Mouse (Mus musculus): ENCODE results near the gene Zcchc24. TPM values are rescaled to one million over a fixed set of nuclear protein-coding genes. Genes with fewer than 3 reads are reported as not detected.

The Zcchc24 gene
- total RNA-seq, 2 experiments from 2014 or later, result 56.1 to 59.0 TPM

DNA sequence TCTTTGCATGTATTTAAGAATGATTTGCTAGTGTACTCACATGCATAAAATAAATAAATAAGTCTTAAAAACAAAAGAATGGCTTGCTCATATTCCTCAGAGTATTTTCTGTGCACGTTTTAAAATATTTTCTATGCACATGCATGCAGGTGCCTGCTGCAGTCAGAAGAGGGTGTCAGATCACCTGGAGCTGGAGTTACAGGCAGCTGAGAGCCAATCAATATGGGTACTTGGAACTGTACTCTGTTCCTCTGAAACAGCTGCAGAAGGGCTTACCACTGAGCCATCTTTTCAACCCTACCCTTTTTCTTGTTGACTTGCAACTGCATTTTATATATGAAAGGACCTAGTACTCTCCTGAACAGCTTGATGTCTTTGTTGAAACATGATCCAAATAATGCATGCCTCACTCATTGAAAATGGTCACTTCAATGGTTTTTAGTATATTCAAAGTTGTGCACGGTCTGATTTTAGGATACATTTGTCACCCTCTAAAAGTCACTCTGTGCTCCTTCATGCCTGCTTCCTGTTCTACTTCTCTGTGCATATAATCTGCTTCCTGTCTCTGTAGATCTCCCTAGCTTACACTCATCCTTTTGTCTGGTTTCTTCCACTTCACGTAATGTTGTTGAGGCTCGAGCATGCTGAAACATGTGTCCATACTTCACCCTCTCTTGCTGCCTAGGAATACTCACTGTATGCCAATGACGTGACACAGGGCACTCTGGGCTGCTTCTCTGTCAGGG lies 47.7 kb downstream of the Zcchc24 start:
- DNase-seq (ENCODE audit: extremely low spot score in 1 of 2, low spot score in 1 of 2), result no peak

GRCm38 (mm10) chr14:25719371-25719770 lies 49.5 kb downstream of the Zcchc24 start:
- no peak for DNase-seq (ENCODE audit: extremely low spot score in 1 of 2, low spot score in 1 of 2)

DNA sequence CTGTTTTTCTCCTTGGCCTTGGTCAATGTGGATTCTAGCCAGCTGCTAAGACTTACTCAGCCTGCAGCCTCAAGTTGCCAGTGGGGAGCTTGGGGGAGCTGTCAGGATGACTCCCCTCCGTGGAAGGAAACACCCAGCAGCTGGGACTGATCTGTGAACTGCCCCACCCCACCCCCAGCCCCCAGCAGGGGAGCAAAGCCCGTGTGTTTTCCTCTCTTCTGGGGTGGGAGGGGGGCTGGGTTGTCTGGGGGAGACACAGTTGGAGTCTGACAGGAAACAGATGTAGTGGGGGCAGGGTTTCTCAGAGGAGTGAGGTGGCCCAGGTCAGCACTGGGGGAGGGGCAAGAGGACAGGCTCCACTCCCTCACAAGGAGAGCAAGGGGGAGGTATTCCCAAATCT lies 50.4 kb downstream of the Zcchc24 start:
- no peak for DNase-seq (ENCODE audit: extremely low spot score in 1 of 2, low spot score in 1 of 2)

DNA sequence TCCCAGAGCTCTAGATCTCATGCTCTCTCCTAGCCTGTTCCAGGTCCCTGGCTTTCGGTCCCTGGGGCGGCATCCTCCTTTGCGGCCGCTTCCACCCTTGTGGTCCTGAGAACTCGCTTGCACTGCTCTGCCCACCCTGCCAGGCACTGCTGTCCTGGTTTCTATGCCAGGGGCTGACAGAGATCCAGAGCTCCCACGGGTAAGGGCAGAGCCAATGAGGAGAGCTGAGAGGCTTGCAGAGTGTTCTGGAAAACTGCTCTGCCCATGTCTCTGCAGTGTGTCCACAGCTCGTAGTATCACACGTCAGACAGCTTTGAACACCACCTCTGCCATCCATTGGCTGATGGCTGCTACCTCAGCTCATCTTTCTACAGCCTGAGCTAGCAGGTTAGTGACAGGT lies 51.1 kb downstream of the Zcchc24 start:
- DNase-seq (ENCODE audit: extremely low spot score in 1 of 2, low spot score in 1 of 2), result no peak

DNA sequence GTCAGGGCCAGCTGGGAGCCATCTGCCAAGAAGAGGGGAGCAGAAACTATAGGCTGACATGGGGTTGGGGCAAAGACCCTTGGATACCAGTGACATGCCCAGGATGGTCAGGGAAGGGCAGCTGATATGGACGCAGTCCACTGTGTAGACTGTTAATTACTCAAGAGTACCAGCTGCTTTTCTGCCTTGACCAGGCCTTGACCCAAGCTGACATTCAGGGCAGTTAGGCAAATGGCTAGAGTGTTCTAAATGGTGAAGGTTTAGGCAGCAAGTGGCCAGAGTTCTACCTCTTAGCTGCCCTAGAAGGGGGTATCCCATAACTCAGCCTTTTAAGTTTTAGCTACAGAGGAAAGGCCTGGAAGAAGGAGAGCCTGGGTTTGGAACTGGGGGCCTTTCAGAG lies 52.3 kb downstream of the Zcchc24 start:
- no peak for DNase-seq (ENCODE audit: extremely low spot score in 1 of 2, low spot score in 1 of 2)

- peak in 1 of 2 experiments; percentile 49 for DNase-seq (ENCODE audit: extremely low spot score in 1 of 2, low spot score in 1 of 2)
These were observed 55.4 kb downstream of the Zcchc24 start for GRCm38 (mm10) chr14:25713443-25713842.

GRCm38 (mm10) chr14:25711602-25712001 lies 57.2 kb downstream of the Zcchc24 start:
- no peak for DNase-seq (ENCODE audit: extremely low spot score in 1 of 2, low spot score in 1 of 2)

- no peak for DNase-seq (ENCODE audit: extremely low spot score in 1 of 2, low spot score in 1 of 2)
These were observed 57.7 kb downstream of the Zcchc24 start for GRCm38 (mm10) chr14:25711177-25711576.

DNA sequence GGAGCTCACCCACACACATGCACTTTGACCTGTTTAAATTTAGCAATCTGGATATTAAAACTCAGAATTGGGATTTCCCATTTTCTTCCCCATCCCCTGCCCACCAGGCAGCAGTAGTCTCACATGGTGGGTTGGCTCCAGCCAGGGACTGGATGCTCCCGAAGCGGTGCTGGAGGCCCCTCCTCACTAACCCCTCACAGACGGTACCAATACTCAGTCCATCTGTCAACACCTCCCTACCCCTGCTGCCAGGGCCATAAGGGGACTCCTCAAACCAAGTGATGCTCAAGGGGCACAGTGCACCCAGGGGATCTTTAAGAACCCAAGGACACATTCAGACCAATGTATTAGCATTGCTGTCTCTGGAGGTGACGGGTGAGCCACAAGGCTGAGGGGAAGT lies 58.2 kb downstream of the Zcchc24 start:
- DNase-seq (ENCODE audit: extremely low spot score in 1 of 2, low spot score in 1 of 2), result no peak

DNA sequence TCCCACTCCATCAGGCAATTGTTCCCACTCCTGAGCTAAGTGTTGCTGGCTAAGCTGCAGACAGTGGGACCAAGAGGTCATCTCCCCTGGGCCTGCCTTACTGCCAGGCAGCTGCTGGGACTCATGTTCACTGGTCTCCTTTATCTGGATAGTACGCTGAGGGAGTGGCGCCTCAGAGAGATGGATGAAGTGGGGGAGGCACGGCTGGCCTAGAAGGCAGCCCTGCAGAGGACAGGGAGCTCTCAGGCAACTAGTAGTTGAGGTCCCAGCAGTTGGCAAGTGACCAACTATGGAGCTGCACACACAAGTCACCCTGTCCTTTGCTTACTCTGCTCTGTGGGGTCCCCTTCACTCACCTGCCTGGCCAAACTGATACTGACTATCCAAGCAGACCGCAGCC lies 58.8 kb downstream of the Zcchc24 start:
- DNase-seq (ENCODE audit: extremely low spot score in 1 of 2, low spot score in 1 of 2), result no peak

DNA sequence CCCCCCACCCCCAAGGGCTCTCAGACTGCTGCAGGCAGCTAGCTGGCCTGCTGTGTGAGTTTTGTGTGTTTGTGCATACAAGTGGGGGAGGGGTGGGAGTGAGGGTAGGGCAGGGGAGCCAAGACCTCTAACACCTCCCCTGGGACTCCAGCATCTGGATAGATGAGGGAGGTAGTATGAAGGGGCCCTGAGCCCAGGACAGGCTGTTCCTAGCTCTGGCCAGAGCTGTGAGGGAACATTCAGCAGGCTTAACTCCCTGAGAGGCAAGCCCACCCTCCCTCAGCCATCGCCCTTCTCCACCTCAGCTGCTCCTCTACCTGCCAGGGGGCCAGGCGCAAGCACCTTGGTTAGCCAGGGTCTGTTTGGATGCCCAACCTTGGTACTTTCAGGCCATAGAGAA lies 59.9 kb downstream of the Zcchc24 start:
- DNase-seq (ENCODE audit: extremely low spot score in 1 of 2, low spot score in 1 of 2), result no peak

DNA sequence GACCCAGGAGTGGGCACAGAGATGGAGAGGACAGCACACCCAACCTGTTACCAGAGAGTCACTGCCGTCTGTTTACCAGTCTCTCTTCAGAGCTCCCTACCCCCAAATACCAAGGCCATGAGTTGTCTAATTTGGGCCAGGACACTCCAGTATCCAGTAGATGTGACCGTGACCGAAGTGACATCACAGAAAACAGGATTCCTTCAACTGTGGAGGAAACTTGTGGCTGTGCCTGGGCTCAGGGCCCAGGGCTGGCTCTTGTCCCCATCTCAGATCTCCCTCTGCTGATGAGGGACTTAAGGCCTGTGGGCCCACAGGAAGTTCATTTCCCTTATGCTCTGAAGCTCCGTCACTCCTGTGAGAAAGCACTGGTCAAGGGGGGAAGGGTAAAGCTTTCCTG lies 60.4 kb downstream of the Zcchc24 start:
- DNase-seq (ENCODE audit: extremely low spot score in 1 of 2, low spot score in 1 of 2), result no peak

DNA sequence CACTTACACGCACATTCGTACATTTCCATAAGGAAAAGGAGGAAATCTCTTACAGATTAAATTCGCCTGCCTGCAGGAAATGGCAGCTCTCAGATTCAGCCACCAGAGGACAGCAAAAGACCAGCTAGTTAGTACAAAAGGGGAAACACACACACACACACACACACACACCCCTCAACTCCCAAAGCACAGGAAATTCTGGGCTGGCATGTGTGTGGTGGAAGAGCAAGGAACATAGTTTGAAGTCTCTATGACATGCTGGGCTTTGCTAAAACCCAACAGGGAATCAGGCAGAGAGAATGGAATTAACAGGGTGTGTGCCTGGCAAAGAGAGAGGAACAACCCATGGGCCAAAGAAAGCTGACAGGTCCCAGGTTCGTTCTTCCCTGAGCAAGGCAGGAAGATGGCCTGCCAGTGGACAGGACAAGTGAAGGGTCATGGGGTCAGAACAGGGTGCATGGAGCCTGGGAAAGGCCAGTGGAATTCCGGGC lies 61.1 kb downstream of the Zcchc24 start:
- DNase-seq (ENCODE audit: extremely low spot score in 1 of 2, low spot score in 1 of 2), result peak in 1 of 2 experiments; percentile 60

DNA sequence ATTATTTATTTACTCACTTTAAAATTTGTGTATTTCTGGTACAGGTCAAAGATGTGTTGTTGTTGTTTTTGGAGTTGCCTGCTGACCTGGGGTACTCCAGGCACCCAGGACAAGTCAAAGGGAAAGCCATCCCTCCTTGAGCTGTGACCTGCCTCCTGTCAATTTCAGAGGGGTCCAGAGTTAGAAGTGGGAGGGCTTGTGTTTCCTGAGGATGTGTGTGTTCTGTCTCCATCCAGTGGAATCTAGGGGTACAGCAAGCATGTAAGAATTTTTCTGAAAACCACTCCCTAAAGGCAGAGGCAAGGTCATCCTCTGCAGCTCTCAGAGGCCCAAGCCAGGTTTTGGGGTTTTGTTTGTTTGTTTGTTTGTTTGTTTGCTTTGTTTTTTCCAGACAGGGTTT lies 66.9 kb downstream of the Zcchc24 start:
- no peak for DNase-seq (ENCODE audit: extremely low spot score in 1 of 2, low spot score in 1 of 2)

DNA sequence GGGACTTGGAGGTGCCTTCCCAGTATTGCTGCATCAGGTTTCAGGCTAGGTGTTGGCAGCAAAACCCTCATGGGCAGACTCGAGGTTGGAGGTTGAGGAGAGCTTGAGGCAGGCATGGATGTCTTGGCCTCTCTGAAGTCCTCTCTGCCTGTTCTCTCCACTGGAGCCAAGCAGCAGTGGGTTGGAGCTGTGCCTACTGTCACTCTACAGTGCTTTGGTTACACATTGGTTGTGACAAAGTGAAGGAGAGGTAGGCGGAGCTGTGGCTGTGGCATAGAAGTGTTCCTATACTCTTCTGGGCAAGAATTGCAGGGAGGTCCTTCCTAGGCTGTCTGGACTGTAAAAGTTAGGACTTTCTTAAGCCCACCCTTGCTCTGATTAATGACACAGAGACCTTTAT lies 72.5 kb downstream of the Zcchc24 start:
- no peak for DNase-seq (ENCODE audit: extremely low spot score in 1 of 2, low spot score in 1 of 2)

- no peak for DNase-seq (ENCODE audit: extremely low spot score in 1 of 2, low spot score in 1 of 2)
These were observed 73.8 kb downstream of the Zcchc24 start for GRCm38 (mm10) chr14:25695059-25695458.

GRCm38 (mm10) chr14:25694569-25694897 lies 74.3 kb downstream of the Zcchc24 start:
- DNase-seq (ENCODE audit: extremely low spot score in 1 of 2, low spot score in 1 of 2), result no peak

GRCm38 (mm10) chr14:25693888-25694568 lies 74.8 kb downstream of the Zcchc24 start, which contains the start of gene Ppif:
Gene Ppif (plus strand): TSS chr14:25694154.
- DNase-seq (ENCODE audit: extremely low spot score in 1 of 2, low spot score in 1 of 2), result peak; percentile 98 to 99

DNA sequence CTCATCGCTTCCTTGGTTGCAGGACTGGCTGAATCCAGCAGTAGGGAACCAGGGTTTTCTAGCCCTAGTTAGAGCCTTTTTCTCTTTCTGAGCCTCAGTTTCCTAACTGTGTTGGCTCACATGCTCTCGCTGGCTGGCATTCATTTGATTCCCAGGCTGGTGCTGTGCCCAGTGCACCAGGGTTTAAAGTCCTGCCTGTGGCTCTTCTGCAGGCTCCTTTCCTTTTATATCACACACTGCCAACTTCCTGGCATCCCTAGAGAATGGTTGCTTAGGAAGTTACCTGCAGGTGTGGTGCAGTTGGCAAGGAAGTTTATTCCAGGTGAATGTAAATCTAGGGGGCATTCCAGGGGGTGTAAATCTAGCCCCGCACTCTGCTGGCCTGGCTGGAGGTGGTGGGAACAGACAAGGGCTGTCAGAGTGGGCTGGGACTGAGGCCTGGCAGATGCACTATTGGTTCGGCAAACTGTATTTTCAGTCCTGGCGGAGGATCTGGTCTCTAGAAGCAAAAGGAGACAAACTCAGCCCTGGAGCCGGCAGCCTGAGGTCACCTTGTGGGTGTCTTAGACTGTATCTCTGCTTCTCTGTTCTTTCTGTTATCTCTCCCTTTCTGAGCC lies 75.5 kb downstream of the Zcchc24 start:
- DNase-seq (ENCODE audit: extremely low spot score in 1 of 2, low spot score in 1 of 2), result no peak

GRCm38 (mm10) chr14:25686983-25687901 lies 81.6 kb downstream of the Zcchc24 start:
- no peak for DNase-seq (ENCODE audit: extremely low spot score in 1 of 2, low spot score in 1 of 2)

Data from layer of hippocampus, postnatal 25 days (tissue).